Mouse (Mus musculus) testis, adult 2 months (tissue): Measurements from ENCODE around the gene Polr2e.

Experiments used
- CTCF ChIP-seq: fragments of 200-500 bp; IDR thresholded peaks from 2 replicates; pipeline ENCODE4 v1.5.1; 2012; ENCODE audit warnings: low read depth, mild to moderate bottlenecking, inconsistent platforms, low read length, moderate library complexity; ENCODE audit not compliant: control insufficient read depth, insufficient read depth, insufficient replicate concordance
- POLR2A ChIP-seq: fragments of 200-500 bp; IDR thresholded peaks from 2 replicates; pipeline ENCODE4 v1.6.1; 2012; ENCODE audit warnings: low read depth, mild to moderate bottlenecking, inconsistent platforms, low read length, moderate library complexity; ENCODE audit not compliant: control insufficient read depth

DNA sequence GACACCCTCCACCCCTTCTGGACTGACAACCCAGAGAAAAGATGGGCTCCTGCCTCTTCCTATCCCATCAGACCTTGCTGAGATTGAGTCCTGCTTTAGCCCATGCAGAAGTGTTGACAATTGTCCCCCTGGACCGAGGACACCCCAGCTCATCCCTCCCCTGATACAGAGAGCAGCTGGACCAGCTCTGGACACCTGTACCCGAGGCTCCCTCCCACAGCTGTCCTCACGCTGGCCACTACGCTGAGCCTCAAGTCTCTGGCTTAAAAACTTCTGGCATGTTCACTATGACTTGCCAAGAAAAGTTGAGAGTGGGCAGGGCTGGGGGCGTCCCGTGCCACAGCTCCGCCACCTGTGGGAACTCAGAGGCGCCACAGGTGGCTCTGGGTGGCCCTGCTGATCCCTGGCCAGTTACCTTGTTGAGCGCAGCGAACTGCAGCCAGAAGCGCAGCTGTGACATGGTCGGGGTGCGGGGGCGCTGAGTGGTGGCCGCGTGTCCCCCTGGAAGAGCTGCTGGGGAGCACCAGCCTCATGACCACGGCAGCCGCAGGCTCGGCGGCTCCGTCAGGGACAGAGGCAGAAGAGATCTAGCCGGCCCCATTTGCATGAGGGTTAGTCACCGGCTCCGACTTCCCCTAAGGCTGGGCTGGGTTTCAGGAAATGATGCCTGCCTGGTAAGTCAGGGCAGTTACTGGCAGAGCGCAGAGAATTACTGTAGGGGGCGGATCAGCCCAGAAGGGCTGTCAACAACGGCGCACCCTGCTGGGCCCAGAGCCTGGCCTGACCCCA is 35.4 kb upstream of the Polr2e start:
- TF ChIP-seq POLR2A, result no peak
- no peak for TF ChIP-seq CTCF
